Mouse (Mus musculus) kidney, embryonic 14.5 days (tissue): ENCODE data around the gene Dtx1. TPM values are rescaled to one million over a fixed set of nuclear protein-coding genes. Genes with fewer than 3 reads are reported as not detected.
A peak's percentile ranks its signal among the peaks of the same experiment; 100 is the strongest.

Source experiments
- ATAC-seq: fragments of 200-750 bp; cut with Nextera tagmentation; 2 replicates; pipeline ENCODE4 v1.8.0; 2017; ENCODE audit warnings: moderate number of reproducible peaks, mild to moderate bottlenecking, moderate TSS enrichment, moderate library complexity; ENCODE audit not compliant: low FRiP score, low TSS enrichment
- H3K27ac ChIP-seq: fragments of 300-500 bp; sonication (generic); 2 replicates; pipeline ENCODE4 v1.5.1; 2014; ENCODE audit warnings: low read depth, mild to moderate bottlenecking, low read length, moderate library complexity, mixed read lengths
- H3K27me3 ChIP-seq: fragments of 300-500 bp; sonication (generic); 2 replicates; pipeline ENCODE4 v1.6.1; 2014; ENCODE audit warnings: mild to moderate bottlenecking, low read length; ENCODE audit not compliant: control insufficient read depth, insufficient read depth
- H3K36me3 ChIP-seq: fragments of 300-500 bp; sonication (generic); 2 replicates; pipeline ENCODE4 v1.6.1; 2014; ENCODE audit warnings: low read length, mixed read lengths; ENCODE audit not compliant: control insufficient read depth, insufficient read depth
- H3K4me1 ChIP-seq: fragments of 300-500 bp; sonication (generic); 2 replicates; pipeline ENCODE4 v1.6.1; 2014; ENCODE audit warnings: low read length, mixed read lengths; ENCODE audit not compliant: control insufficient read depth, insufficient read depth
- H3K4me2 ChIP-seq: fragments of 300-500 bp; sonication (generic); replicated peaks from 2 replicates; pipeline ENCODE4 v1.6.1; 2014; ENCODE audit warnings: low read depth, mild to moderate bottlenecking, low read length
- H3K4me3 ChIP-seq: fragments of 300-500 bp; sonication (generic); 2 replicates; pipeline ENCODE4 v1.5.1; 2014; ENCODE audit warnings: mild to moderate bottlenecking, low read length
- H3K9ac ChIP-seq: fragments of 300-500 bp; sonication (generic); 2 replicates; pipeline ENCODE4 v1.6.1; 2014; ENCODE audit warnings: low read depth, mild to moderate bottlenecking, low read length, moderate library complexity
- H3K9me3 ChIP-seq: fragments of 300-500 bp; sonication (generic); 2 replicates; pipeline ENCODE4 v1.6.1; 2016; ENCODE audit warnings: low read length; ENCODE audit not compliant: control insufficient read depth
- WGBS: fragments of 180-500 bp; shearing (Covaris S2); extraction: QIAGEN DNeasy Blood & Tissue Kit; methylation state at CpG from one replicate; pipeline ENCODE4 v1.1.7; 2014; 5-methylcytosine and 5-hydroxymethylcytosine counted together
- polyA plus RNA-seq: library from polyadenylated mRNA; unstranded; fragments of >200 nt; fragmentation: Nextera tagmentation; extraction: Ambion mirVana; gene quantifications from 2 replicates; pipeline ENCODE4 v1.2.1, GENCODE M21; 2014

The Dtx1 gene
- 7.3 and 10.1 TPM in 2 replicates for polyA plus RNA-seq

- Histone ChIP-seq H3K27ac (no peak within 1 kb of the TSS), H3K36me3 (no peaks in the 10 kb centered on the region), H3K9ac (peak within 1 kb of the TSS; percentile 55), H3K4me2 (peak within 1 kb of the TSS; percentile 90), H3K4me3 (peak within 1 kb of the TSS; percentile 50), H3K4me1 (peaks cover 21% of the 10 kb centered on the region; the same call in 1 of the 2 replicates), H3K27me3 (peaks cover 43% of the 10 kb centered on the region), H3K9me3 (no peaks in the 10 kb centered on the region)
- 36% methylated on average over 3 of the region's 3 CpGs for WGBS
- peak; percentile 28; the same call in 1 of the 2 replicates for ATAC-seq
Observed at GRCm38 (mm10) chr5:120711827-120712226, at the start of gene Dtx1. Gene Dtx1 (minus strand): TSS chr5:120711927.

GRCm38 (mm10) chr5:120754215-120754614 is 42.5 kb upstream of the Dtx1 start:
- H3K9ac ChIP-seq = no peak overlapping the region
- no peak for ATAC-seq
- WGBS = 89% methylated on average over 4 of the region's 4 CpGs

GRCm38 (mm10) chr5:120752786-120753185 is 41.1 kb upstream of the Dtx1 start:
- H3K4me1 ChIP-seq = no peaks in the 10 kb centered on the region
- 83% methylated on average over 3 of the region's 3 CpGs for WGBS
- ATAC-seq = no peak

More at GRCm38 (mm10) chr5:120754215-120754614, 42.5 kb upstream of the Dtx1 start:
- H3K4me3 ChIP-seq = no peak overlapping the region
- no peaks in the 10 kb centered on the region for H3K27me3 ChIP-seq
- H3K27ac ChIP-seq = no peak overlapping the region
- H3K4me2 ChIP-seq = no peak overlapping the region
- no peaks in the 10 kb centered on the region for H3K4me1 ChIP-seq
- H3K36me3 ChIP-seq = no peaks in the 10 kb centered on the region
- no peaks in the 10 kb centered on the region for H3K9me3 ChIP-seq

GRCm38 (mm10) chr5:120751206-120751605 is 39.5 kb upstream of the Dtx1 start:
- no peak overlapping the region for H3K9ac ChIP-seq
- no peaks in the 10 kb centered on the region for H3K9me3 ChIP-seq
- 73% methylated on average over 3 of the region's 3 CpGs for WGBS
- no peaks in the 10 kb centered on the region for H3K36me3 ChIP-seq
- no peak overlapping the region for H3K27ac ChIP-seq
- no peak for ATAC-seq
- no peak overlapping the region for H3K4me2 ChIP-seq
- no peaks in the 10 kb centered on the region for H3K4me1 ChIP-seq
- H3K4me3 ChIP-seq = no peak overlapping the region
- no peaks in the 10 kb centered on the region for H3K27me3 ChIP-seq

More at GRCm38 (mm10) chr5:120752786-120753185, 41.1 kb upstream of the Dtx1 start:
- no peak overlapping the region for H3K4me2 ChIP-seq
- H3K9ac ChIP-seq = no peak overlapping the region
- no peak overlapping the region for H3K4me3 ChIP-seq
- H3K36me3 ChIP-seq = no peaks in the 10 kb centered on the region
- no peak overlapping the region for H3K27ac ChIP-seq
- H3K27me3 ChIP-seq = no peaks in the 10 kb centered on the region
- H3K9me3 ChIP-seq = no peaks in the 10 kb centered on the region

- Histone ChIP-seq H3K4me3 (no peak within 1 kb of the TSS), H3K27ac (no peak within 1 kb of the TSS), H3K4me2 (no peak within 1 kb of the TSS), H3K9me3 (no peaks in the 10 kb centered on the region), H3K27me3 (no peaks in the 10 kb centered on the region; the same call in 1 of the 2 replicates), H3K36me3 (no peaks in the 10 kb centered on the region), H3K9ac (no peak within 1 kb of the TSS), H3K4me1 (no peaks in the 10 kb centered on the region)
- ATAC-seq = no peak
- 41% methylated on average over 5 of the region's 5 CpGs for WGBS
Observed at GRCm38 (mm10) chr5:120749688-120750087, 38.0 kb upstream of the Dtx1 start, which contains the start of gene Oas2. Gene Oas2 (minus strand): TSS chr5:120749853.

GRCm38 (mm10) chr5:120746451-120746850 is 34.7 kb upstream of the Dtx1 start:
- Histone ChIP-seq H3K36me3 (no peaks in the 10 kb centered on the region), H3K27me3 (no peaks in the 10 kb centered on the region; the same call in 1 of the 2 replicates), H3K9ac (no peak overlapping the region), H3K4me1 (no peaks in the 10 kb centered on the region), H3K9me3 (no peaks in the 10 kb centered on the region), H3K4me2 (no peak overlapping the region), H3K27ac (no peak overlapping the region), H3K4me3 (no peak overlapping the region)
- ATAC-seq = no peak
- WGBS = 7% methylated on average over 5 of the region's 5 CpGs

GRCm38 (mm10) chr5:120742125-120742524 is 30.4 kb upstream of the Dtx1 start:
- H3K9me3 ChIP-seq = no peaks in the 10 kb centered on the region
- H3K27me3 ChIP-seq = no peaks in the 10 kb centered on the region; the same call in 1 of the 2 replicates
- H3K9ac ChIP-seq = no peak overlapping the region
- H3K27ac ChIP-seq = no peak overlapping the region
- H3K4me1 ChIP-seq = no peaks in the 10 kb centered on the region
- H3K36me3 ChIP-seq = no peaks in the 10 kb centered on the region
- no peak overlapping the region for H3K4me2 ChIP-seq
- WGBS = 37% methylated on average over 4 of the region's 4 CpGs
- no peak overlapping the region for H3K4me3 ChIP-seq
- no peak for ATAC-seq

GRCm38 (mm10) chr5:120734380-120734990 is 22.8 kb upstream of the Dtx1 start:
- Histone ChIP-seq H3K27ac (no peak overlapping the region), H3K4me2 (no peak overlapping the region)
- 78% methylated on average over 14 of the region's 14 CpGs for WGBS

GRCm38 (mm10) chr5:120733696-120734095 is 22.0 kb upstream of the Dtx1 start:
- no peaks in the 10 kb centered on the region for H3K27me3 ChIP-seq
- H3K36me3 ChIP-seq = no peaks in the 10 kb centered on the region
- 92% methylated on average over 3 of the region's 3 CpGs for WGBS
- H3K4me1 ChIP-seq = no peaks in the 10 kb centered on the region
- ATAC-seq = no peak
- H3K4me2 ChIP-seq = no peak overlapping the region
- H3K9ac ChIP-seq = no peak overlapping the region
- no peak overlapping the region for H3K27ac ChIP-seq
- H3K4me3 ChIP-seq = no peak overlapping the region
- H3K9me3 ChIP-seq = no peaks in the 10 kb centered on the region

More at GRCm38 (mm10) chr5:120734380-120734990, 22.8 kb upstream of the Dtx1 start:
- no peaks in the 10 kb centered on the region for H3K4me1 ChIP-seq
- no peaks in the 10 kb centered on the region for H3K27me3 ChIP-seq
- H3K4me3 ChIP-seq = no peak overlapping the region
- ATAC-seq = no peak
- H3K36me3 ChIP-seq = no peaks in the 10 kb centered on the region
- no peaks in the 10 kb centered on the region for H3K9me3 ChIP-seq
- no peak overlapping the region for H3K9ac ChIP-seq
